Mouse (Mus musculus) kidney, postnatal 25 days (tissue): ENCODE measurements at regions not wholly inside any gene's neighbourhood (a gene's known extent, or its start where the extent isn't known, plus 50 kb on each side); places are given as distances from the start of the nearest gene placed in this dataset.

ENCODE experiments used
- DNase-seq, 2 experiments: peaks; one replicate each; pipeline ENCODE4 v3.0.0; 2021; ENCODE audit warnings: mixed read lengths in 2 of 2

DNA sequence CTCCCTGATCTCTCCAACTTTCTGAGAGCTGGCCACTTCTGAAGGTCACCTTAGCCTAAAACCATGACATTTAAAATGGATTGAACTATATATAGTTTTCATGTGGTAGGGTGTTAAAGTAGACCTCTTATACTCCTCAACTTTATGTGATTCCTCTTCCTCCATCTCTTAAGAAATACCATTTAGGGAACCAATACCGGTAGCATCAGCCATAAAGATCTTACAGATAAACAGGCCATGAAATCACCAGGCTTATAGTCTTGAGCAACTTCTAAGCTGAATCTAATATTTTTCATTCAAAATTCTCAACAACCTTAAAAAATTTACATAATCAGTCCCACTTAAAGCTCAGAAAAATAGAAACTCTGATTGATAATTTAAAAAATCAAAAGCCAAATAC, 56.2 kb downstream of the Rpl36a-ps1 start:
- DNase-seq = no peak

DNA sequence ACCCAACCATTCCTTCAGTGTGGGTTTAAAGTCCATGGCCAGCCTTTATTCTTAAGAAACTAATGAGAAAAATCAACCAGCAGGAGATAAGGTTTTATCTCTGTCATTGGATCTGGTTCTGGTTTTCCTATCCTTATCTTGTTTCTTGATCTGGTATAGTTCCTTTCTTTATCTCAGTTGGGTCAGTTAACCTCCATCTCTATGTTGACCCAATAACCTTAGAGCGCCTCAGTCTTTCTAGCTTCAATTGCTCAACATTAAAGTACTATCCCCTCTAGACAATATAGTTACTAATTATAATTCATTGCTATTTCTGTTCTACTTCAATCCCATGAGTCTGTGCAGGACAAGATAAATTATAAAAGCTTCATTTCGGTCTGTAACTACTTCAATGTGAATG, 56.7 kb downstream of the Rpl36a-ps1 start:
- no peak for DNase-seq

DNA sequence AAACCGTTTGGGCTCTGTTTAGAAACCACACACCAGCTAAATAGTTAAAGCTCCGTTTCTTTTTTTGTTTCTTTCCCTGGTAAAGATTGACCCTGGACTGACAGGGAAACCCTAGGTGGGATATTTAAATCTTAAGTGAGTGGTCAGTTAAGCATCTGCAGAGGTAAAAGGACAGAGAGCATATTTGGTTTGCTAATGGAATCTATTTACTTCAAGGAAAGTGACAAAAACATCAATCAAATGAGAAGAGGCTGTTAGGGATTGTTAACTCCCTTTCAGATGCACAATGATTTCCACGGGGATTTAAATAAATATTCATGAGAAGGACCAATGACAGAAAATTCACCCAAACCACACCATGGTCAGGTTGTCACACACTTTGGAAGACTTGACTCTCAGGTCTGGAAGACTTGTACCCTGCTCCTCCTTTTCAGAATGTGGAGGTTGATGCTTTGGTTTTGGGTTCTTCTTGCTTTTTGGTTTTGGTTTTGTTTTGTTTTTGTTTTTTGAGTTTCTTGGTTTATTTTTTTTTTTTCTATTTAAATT, 60.7 kb downstream of the Rpl36a-ps1 start:
- no peak for DNase-seq

DNA sequence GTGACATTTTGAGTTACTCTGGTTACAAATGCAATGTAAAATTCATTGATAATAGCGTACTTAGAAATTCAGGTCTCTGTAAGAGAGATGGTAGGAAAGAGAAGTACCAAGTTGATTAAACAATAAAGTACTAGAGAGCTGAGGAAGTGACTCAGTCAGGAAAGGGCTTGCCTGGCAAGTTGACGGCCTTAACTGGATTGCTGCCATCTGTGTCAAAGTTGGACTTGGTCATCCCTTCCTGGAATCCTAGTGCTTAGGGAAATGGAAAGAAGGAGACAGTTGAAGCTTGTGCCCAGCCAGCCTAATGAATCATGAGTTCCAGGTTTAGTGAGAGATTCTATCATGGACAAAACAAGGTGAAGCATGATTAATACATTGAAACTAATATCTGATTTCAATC, 64.8 kb downstream of the Rpl36a-ps1 start:
- peak; percentile 39 to 57 for DNase-seq

DNA sequence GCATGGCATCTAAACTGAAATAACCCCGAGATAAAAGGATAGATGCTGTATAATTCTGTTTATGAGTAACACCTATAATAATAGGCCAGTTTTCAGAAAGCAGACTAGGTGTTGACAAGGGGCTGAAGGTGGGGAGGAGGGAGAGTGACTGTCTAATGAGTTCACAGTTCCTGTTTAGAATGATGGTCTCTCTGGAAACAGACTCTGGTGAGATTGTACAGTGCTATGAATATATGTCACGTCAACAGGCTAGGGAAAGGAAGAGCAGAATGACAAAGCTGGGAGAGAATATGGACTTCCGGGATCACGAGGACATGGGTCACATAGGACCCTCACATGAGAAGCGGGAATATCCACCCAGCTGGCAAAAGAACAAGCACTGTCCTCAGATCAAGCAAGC, 85.9 kb downstream of the Rpl36a-ps1 start:
- no peak for DNase-seq

DNA sequence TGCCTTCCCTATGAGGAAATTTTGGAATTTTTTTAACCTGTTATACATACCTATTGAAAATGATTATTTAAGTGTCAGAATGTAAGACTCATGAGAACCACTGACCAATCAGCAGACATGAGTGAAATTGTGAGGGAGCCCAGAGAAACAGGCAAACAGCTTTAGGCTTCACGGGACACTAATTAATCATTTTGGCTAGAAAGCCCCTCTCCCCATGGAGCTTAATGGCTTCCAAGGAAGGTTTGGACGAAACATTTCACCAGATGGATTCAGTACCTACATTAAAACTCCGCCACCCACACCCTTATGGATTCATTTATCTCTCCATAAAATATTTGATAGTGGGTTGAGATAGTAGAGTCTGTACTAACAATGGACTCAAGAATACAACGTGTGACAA, 95.2 kb downstream of the Rpl36a-ps1 start:
- no peak for DNase-seq

DNA sequence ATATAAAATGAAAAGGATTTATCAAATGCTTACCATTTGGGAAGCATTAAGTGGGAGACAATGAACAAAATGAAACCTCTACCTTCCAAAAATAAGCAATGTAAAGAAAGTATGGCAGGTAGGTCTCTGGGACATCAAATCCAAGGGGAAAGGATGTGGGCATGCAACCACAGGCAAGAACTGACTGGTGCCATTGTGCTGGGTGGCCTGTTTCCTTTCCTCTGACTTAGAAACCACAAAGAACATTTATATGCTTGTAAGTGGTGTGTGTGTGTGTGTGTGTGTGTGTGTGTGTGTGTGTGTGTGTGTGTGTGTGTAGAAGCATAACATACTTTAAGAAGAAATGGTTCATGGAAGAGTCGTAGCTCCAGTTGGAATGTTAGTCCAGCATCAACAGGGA, 96.7 kb downstream of the Rpl36a-ps1 start:
- DNase-seq = no peak

DNA sequence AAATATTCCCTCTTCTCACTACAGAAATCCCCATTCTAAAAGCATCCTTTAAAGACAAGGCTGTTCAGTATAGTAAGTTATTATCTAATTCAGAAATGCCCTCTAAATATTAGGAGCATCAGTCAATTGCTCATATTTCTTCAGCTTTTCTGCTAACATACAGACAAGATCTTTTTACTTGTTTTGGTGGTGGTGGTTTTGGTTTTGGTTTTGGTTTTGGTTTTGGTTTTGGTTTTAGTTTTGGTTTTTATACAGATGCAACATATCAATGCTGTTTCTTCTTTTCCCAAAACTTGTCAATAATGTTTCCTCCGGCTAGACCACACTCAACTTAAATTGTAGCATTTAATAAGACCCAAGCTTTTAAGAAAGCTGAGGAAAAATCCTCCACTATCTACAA, 98.2 kb downstream of the Rpl36a-ps1 start:
- DNase-seq = no peak

DNA sequence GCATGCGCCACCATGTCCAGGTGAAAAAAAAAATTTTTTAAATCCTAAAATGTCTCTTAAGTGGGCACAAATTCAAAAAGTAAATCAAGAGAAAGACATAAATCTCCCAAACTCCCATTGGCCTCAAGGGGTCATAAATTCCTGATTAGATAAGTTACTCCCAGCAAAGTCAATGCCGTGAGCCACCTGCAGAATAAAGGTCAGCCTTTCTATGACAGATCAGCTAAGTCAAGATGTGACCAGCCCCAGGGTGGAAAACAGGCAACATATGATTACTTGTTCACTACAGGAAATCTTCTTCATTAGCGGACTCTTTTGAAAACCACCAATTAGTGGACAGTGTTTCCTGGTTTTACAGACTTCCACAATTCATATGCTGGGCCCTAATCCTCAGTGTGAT, 101.4 kb downstream of the Rpl36a-ps1 start:
- DNase-seq = no peak

DNA sequence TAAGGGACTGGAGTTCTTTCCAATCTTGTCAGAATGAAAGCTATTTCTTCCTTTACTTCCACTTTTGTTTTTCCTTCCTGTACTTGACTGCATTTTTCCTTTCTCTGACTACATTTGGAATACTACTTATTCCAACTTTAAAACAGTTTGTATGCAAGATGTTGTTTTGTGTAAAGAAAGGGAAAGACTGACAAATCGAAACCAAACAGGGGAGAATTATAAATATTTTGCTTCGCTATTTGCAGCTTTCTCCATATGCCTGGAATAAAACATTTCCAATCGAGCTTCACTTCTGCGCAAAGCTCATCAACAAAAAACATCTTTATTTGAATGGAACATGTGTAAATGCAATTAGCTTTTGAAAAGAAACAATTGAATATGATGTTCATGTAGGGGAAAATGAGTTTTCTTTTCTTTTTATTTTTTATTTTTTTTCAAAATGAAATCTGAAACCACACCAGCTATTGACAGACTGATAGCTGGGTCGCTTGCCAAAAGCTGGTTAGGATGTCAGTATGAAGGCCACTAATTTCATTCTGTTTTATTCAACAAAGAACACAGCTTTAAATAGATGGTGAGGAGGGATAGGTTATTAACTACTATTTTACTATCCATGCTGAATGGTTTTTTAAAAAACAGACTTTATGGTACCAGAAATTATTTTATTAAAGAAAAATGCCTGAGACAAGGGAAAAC, 102.7 kb downstream of the Rpl36a-ps1 start:
- DNase-seq = no peak

DNA sequence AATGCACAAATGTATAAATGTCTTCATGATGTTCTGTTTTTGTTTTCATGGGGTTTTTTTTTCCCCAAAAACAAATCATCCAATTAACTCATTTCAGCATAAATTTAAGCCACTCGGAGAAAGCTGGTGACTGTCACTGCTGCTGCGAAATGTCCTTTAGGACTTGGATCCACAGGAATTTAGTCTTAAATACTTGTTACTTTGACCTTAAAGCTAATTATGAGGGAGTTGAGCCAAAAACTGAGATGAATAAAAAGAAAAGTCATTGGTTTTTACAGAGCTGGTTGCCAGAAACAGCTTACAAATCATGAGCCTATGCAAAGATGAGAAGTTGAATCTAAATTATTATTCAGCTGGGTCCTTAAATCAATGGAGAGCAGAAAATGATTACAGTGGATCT, 106.5 kb downstream of the Rpl36a-ps1 start:
- no peak for DNase-seq

DNA sequence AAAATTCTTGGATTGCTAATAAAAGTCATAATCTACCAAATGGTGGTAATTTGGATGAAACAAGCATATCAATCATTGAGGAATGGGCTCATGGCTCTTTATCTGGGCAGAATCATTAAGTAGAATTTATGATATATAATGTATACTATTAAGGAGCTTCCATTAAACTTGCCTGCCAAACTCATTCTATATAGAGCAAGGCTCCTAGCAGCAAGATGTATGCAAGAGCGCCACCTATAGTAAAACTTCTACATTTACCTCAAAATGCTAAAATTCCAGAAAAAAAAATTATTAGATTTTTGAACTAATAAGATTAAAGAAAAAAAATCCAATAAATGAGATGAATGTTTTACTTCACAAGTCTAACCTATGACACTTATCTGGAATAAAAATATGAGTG, 107.1 kb downstream of the Rpl36a-ps1 start:
- DNase-seq = no peak

DNA sequence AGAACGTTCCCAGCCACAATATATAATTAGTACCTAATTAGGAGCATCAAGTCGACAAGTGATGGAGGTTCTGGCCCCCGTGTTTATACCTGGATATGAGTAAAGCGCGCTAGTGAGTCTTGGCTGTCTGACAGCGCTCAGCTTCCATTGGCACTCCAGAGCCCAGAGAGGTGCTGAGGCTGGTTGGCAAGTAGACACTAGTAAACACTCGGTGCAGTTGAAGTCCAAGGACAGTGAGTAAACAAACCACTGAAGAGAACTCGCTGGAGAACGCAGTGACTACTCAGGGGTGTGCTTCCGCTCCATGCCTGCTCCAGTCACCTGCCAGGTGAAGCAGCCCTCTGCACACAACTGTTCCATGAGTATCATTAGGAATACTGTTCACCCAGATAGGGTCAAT, 111.5 kb downstream of the Rpl36a-ps1 start:
- DNase-seq = no peak

DNA sequence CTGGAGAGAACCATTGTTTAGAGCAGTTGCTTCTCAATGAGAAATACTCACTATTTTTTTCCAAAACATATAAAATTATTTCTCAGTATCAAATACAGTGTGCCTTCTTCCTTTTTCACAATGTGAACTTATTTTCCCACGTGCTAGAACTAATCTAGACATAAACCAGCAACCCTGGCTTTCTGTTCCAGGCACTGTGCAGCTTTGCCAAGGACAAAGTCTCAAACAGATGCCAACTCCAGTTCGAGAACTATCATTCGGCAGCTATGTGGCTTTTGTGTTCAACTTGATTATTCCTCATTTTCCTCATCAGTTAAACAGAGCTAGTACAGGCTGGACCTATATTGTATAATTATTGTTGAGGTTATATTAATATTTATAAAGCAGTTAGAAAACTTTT, 116.2 kb downstream of the Rpl36a-ps1 start:
- DNase-seq = no peak

DNA sequence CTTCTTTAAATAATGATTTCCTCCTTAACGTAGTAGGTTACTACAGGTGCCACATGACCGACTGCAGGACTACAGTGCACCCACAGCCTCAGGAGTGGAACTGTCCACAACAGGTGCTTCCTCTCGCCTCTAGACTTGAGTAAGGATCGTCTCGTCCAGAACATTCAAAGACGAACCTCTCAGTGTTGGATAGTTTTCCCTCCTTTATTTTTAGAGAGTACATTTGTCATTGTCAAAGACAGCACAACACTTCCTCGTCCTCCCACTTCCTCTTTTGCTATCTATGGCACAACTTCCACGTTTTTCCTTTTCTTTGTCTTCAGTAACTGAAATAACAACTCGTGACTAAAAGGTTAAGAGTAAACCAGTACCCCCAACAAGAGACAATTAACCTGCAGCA, 120.7 kb downstream of the Rpl36a-ps1 start:
- DNase-seq = no peak

DNA sequence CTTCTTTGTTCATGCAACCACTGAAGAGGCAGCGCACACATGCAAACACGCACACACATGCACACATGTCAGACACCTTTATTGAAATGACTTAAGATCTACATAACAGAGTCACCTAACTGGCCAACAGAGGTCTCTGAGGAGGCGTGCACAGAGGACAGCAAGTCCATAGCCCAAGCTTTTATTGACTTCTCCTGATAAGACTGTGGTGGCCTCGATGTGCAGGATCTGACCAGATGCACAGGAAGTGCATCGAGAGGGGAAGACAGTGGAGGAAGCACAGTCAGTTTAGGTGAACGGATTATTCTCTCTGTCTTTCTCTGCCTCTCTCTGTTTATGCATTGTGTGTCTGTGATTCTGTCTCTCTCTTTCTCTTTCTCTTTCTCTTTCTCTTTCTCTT, 124.2 kb downstream of the Rpl36a-ps1 start:
- no peak for DNase-seq

DNA sequence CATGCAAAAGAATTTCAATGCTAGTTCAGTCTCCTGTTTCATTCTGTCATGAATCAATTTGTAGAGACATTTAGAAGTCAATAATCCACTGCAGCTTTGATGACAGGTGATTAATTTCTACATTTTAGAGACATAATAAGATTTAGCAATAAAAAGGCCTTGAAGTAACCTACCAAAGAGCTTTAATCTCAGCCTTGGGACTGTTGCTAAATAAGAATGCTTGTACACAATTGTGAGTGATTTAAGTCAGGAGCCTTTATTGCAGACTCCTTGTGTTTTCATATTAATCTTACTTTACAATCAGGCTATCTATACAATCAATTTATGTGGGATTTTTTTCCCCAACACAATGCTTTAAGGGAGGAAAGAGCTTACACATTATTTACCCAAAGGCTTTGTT, 127.2 kb downstream of the Rpl36a-ps1 start:
- no peak for DNase-seq

DNA sequence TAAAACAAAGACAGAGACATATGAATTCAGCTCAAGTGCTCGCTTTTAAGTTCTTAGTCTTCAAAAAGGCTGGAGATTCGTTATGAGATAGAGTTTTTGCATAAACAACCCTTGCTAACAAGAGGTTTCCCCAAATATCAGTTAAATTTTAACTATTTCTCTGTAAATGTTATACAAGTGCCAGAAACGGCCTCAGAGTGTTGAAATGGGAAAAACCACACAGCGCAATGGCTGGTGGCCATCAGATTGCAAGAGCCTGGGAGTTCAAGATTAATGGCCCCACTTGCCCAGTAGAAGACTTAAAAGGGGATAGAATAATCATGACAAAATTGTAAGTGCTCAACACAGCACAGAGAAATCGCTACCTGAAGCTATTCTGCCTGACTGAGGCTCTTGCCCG, 130.1 kb downstream of the Rpl36a-ps1 start:
- peak; percentile 53 to 67 for DNase-seq

DNA sequence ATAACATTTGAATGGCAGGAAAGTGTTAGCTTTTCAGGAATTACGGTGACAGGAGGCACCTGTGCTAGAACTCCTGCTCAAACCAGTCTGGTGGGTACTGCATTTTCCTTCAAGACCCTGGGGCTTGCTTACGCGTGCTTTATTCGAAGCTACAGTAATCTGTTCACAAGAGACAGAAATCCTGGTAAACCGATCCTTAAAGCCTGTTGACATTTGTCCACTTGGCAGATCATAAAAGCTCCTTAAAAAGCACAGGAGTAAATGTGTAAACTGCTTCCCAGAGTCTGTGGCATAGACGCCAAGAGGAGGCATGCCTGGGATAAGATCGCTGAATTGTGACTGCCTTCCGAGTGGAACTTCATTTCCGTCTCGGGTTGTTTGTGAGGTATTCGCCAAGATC, 130.5 kb downstream of the Rpl36a-ps1 start:
- peak; percentile 55 to 72 for DNase-seq

DNA sequence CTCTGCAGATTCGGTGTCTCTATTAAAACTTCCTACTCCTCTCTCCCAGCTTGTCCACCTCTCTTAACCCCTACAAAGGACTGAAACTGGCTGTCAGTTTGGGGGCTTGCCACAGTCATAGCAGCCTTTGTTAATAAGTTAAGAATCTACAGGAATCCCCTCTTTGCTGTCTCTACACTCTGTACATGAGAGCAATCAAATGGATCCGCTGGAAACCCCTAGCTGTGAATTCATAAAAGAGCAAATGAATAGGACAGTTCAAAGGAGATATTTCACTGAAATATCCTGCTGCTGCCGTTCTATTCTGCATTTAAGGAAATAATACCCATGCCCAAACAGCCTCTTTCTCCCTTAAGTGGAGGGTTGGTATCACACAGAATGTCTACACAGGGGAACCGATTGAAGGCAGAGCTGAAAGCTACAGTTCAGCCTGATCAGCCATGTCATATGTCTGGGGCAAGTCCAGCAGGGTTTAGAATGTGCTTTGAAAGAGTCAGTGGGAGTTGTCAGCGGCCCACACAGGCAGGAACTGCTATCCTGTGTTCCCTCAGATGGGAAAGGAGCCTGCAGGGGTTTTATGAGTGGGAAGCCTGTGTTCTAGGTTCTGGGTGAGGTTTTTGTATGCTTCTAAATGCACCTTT, 131.9 kb downstream of the Rpl36a-ps1 start:
- DNase-seq = no peak

DNA sequence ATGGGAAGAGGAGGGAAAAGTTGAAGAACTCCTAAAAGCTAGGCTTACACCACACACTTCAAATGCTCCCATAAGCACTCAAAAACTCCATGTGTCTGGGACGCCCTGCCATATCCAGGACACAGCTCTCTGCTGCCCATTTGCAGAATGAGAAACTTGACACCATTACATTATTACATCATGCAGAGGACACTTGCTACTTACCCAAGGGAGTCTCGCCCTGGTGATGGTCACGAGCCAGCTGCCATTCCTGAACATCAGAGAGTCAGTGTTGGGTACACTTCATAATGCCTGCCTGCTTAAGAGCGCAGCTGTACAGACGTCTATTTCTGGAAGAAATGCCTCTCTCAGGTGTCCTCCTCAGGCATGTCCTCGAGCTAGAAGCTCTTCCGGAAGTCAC, 135.3 kb downstream of the Rpl36a-ps1 start:
- DNase-seq = no peak

DNA sequence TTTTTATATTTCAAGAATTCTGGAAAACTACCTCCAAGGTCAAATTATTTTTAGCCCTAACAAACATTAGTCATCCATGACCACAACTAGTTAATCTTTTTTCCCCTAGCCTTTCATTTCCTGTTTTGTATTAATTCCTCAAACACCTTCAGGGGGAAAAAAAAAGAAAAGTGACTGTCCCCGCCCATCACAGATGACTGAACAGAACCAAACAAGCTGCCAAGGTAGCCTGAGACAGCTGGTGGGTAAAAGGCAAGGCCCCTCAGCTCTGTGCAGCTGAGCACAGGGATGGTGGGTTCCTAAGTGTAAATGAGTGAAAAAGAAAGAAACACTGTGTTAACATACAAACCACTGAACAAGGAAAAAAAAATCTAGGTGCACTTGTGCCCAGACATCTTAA, 145.6 kb downstream of the Rpl36a-ps1 start:
- DNase-seq = peak in 1 of 2 experiments; percentile 23

DNA sequence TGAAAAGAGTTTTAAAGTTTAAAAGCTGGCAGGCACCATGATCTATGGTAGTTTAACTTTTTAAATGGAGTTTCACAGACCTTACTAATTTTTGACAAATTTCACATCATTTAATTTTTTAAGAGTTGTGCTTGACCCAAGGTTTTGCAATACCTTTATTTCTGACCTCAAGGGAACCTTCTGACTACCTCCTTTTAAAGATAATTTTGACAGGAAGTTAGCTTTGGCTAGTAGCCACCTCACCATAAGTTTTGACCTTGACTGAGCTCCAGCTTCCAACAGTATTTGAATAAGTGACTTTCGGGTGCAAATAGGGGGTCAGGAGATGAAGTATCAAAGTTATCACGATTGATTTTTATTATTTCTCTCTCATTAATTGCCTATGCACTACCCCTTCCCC, 149.9 kb downstream of the Rpl36a-ps1 start:
- no peak for DNase-seq

DNA sequence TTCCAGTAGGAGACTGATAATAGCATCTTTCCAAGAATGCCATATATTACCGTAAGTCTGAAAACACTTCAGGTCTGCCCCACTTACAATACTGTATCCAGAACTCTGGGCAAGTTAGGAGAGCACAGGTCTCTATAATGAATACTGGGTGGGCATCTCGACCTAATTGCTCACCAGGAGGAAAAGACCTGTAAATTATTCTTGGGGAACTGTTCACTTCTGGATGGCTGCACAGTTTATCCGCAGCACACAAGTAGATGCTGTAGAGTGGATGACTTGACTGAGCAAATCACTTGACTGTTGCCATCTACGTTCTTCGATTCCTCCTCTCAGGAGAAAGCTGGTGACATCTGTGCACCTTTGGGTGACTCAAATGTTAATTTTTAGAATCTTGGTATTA, 159.8 kb downstream of the Rpl36a-ps1 start:
- no peak for DNase-seq
